Comparison of ENCODE assay signal across 10 mouse cellular contexts in the genomic region with DNA sequence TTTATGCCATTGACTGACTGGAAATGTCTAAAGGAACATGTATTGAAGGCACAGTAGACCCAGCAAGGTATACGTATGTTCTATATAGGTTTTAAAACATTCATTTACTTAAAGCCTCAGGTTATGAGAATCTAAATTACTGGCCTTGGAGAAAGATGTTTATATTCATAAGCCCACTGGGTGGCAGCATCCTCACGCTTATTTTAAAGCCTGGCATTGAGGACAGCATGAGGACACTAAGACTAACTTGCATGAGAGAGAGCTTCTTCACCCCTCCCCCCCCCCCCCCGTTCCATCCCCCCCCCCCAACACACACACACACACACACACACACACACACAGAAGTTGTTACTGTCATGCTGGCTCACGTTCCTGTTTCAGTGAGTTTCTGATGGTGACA. TPM values are rescaled to one million over a fixed set of nuclear protein-coding genes. Genes with fewer than 3 reads are reported as not detected.
DNase-seq lines count a peak whose midpoint lies in the region; ATAC-seq and TF ChIP-seq lines count a peak whose summit lies in the region.
"Had no signal": no experiment of that assay in that cellular context is flagged by ENCODE, and none has a peak within 500 bp of the region (broad histone marks: within the 10 kb centered on the region; RNA-seq: fewer than 3 reads in every experiment).

No protein-coding gene starts in this region.

- H3K27me3 ChIP-seq in cerebellum, adult 2 months (ENCODE audit: control insufficient read depth, insufficient read depth, low read length), result no peaks in the 10 kb centered on the region
- H3K27me3 ChIP-seq: stomach, embryonic 15.5 days had no signal

- H3K4me1 ChIP-seq in cerebellum, adult 2 months (ENCODE audit: control insufficient read depth, insufficient read depth, low read length), result no peaks in the 10 kb centered on the region
- H3K4me1 ChIP-seq: stomach, embryonic 15.5 days had no signal

- peak; percentile 2 for DNase-seq in lung, postnatal 36 days
- DNase-seq in lung, postnatal 25 days (ENCODE audit: low spot score), result no peak
- peak; percentile 23 to 24 for DNase-seq in cerebellum, adult 2 months
- peak; percentile 4 for DNase-seq in left cerebral cortex, adult 11 months (ENCODE audit: low spot score)
- DNase-seq in retina, embryonic 14.5 days (ENCODE audit: low spot score), result peak; percentile 77
- DNase-seq in gastrocnemius, postnatal 36 days, result no peak
- no peak for DNase-seq in gastrocnemius, adult 18-20 months (ENCODE audit: low spot score)

- peak; percentile 70 for ATAC-seq in frontal cortex, adult (ENCODE audit: low TSS enrichment)

- H3K27ac ChIP-seq in cerebellum, adult 2 months (ENCODE audit: insufficient read depth, low read length), result no peak overlapping the region
- H3K27ac ChIP-seq: stomach, embryonic 15.5 days had no signal

- peak; percentile 49; the same call in 1 of the 2 replicates for TF ChIP-seq CTCF in cerebellum, adult 2 months (IDR thresholded peaks at IDR 0.05; ENCODE audit: borderline replicate concordance, insufficient read depth, low read depth, low read length)

- no peak for TF ChIP-seq POLR2A in cerebellum, adult 2 months (IDR thresholded peaks at IDR 0.05; ENCODE audit: borderline replicate concordance, insufficient read depth, low read length)

- WGBS in cerebellum, adult 2 months, result 16% methylated on average over 3 of the region's 4 CpGs

- H3K4me3 ChIP-seq in cerebellum, adult 2 months (replicated peaks; ENCODE audit: insufficient read depth, low read depth, low read length), result no peak overlapping the region
- H3K4me3 ChIP-seq: stomach, embryonic 15.5 days had no signal

- intact Hi-C loops in gastrocnemius, postnatal 36 days (cut with DNase I), result no loop called here

RNA-seq across cellular contexts. Expression of gene Cst10, which starts 17.7 kb away (rescaled TPM):
- polyA plus RNA-seq in cerebellum, adult 2 months (2012; rRNA removed), result not detected in 2 replicates
- not detected for total RNA-seq in gastrocnemius, postnatal 36 days (2021)
- not detected for total RNA-seq in gastrocnemius, adult 18-20 months (2021)
- total RNA-seq: left cerebral cortex, adult 8-10 months had no signal
- polyA plus RNA-seq: stomach, embryonic 15.5 days had no signal

Comparison
In these comparisons a context has a peak if more than half of its experiments do, and no peak if none do; other contexts are left out.
1. DNase-seq: peak in lung, postnatal 36 days (single experiment), cerebellum, adult 2 months (2 of 2), left cerebral cortex, adult 11 months (single experiment) and retina, embryonic 14.5 days (single experiment); none in lung, postnatal 25 days (single experiment), gastrocnemius, postnatal 36 days (0 of 2) and gastrocnemius, adult 18-20 months (single experiment).